14 mouse cellular contexts compared by ENCODE assay signal in genomic region chr14:46659365-46659764, GRCm38 (mm10).
"Had no signal": no experiment of that assay in that cellular context is flagged by ENCODE, and none has a peak within 500 bp of the region (broad histone marks: within the 10 kb centered on the region; RNA-seq: fewer than 3 reads in every experiment).

No protein-coding gene starts in this region.

- H3K36me3 ChIP-seq: liver, embryonic 12.5 days; lung, embryonic 15.5 days; neural tube, embryonic 15.5 days had no signal

- H3K27ac ChIP-seq: kidney, postnatal 0 days; liver, embryonic 12.5 days; lung, embryonic 15.5 days; macrophage; neural tube, embryonic 15.5 days had no signal

- H3K4me1 ChIP-seq: megakaryocyte, embryonic 14.5 days had no signal

- H3K9me3 ChIP-seq: liver, embryonic 12.5 days; lung, embryonic 15.5 days; megakaryocyte, embryonic 14.5 days; neural tube, embryonic 15.5 days had no signal

- H3K4me3 ChIP-seq: liver, embryonic 12.5 days; lung, embryonic 15.5 days; megakaryocyte, embryonic 14.5 days; neural tube, embryonic 15.5 days had no signal

- H3K4me2 ChIP-seq: liver, embryonic 12.5 days; lung, embryonic 15.5 days; midbrain, embryonic 11.5 days; neural tube, embryonic 15.5 days had no signal

- ATAC-seq: liver, embryonic 12.5 days; midbrain, embryonic 16.5 days had no signal

- H3K27me3 ChIP-seq: lung, embryonic 15.5 days; megakaryocyte, embryonic 14.5 days; neural tube, embryonic 15.5 days had no signal

- H3K9ac ChIP-seq: liver, embryonic 12.5 days; lung, embryonic 15.5 days; neural tube, embryonic 15.5 days had no signal

- DNase-seq: kidney, adult 11 months; kidney, adult 9 months; left cerebral cortex, postnatal 4 days; lung, postnatal 14 days; right cerebral cortex, postnatal 4 days; thymus, postnatal 36 days had no signal
